Mouse (Mus musculus): ENCODE measurements at regions not wholly inside any gene's neighbourhood (a gene's known extent, or its start where the extent isn't known, plus 50 kb on each side); places are given as distances from the start of the nearest gene placed in this dataset.
A peak's percentile ranks its signal among the peaks of the same experiment; 100 is the strongest.

GRCm38 (mm10) chr9:26383996-26384395 is 349.5 kb upstream of the B3gat1 start:
- no peak for DNase-seq

- no peak for DNase-seq
These were observed 334.9 kb upstream of the B3gat1 start for GRCm38 (mm10) chr9:26398635-26399034.

GRCm38 (mm10) chr9:26422897-26423823 is 310.4 kb upstream of the B3gat1 start:
- no peak for DNase-seq

- DNase-seq, result no peak
These were observed 298.0 kb upstream of the B3gat1 start for GRCm38 (mm10) chr9:26435507-26435906.

- no peak for DNase-seq
These were observed 296.3 kb upstream of the B3gat1 start for GRCm38 (mm10) chr9:26437244-26437643.

GRCm38 (mm10) chr9:26453924-26454323 is 279.6 kb upstream of the B3gat1 start:
- peak; percentile 34 for DNase-seq

- no peak for DNase-seq
These were observed 272.4 kb upstream of the B3gat1 start for GRCm38 (mm10) chr9:26461081-26461480.

- no peak for DNase-seq
These were observed 262.7 kb upstream of the B3gat1 start for GRCm38 (mm10) chr9:26470694-26471392.

GRCm38 (mm10) chr9:26476341-26476740 is 257.2 kb upstream of the B3gat1 start:
- DNase-seq, result no peak

GRCm38 (mm10) chr9:26480881-26481280 is 252.6 kb upstream of the B3gat1 start:
- no peak for DNase-seq

GRCm38 (mm10) chr9:26481890-26482289 is 251.6 kb upstream of the B3gat1 start:
- DNase-seq, result no peak

- DNase-seq, result no peak
These were observed 239.8 kb upstream of the B3gat1 start for GRCm38 (mm10) chr9:26493740-26494139.

GRCm38 (mm10) chr9:26502027-26502426 is 231.5 kb upstream of the B3gat1 start:
- DNase-seq, result no peak

- no peak for DNase-seq
These were observed 227.6 kb upstream of the B3gat1 start for GRCm38 (mm10) chr9:26505941-26506340.

GRCm38 (mm10) chr9:26518651-26519050 is 214.9 kb upstream of the B3gat1 start:
- peak; percentile 27 for DNase-seq

GRCm38 (mm10) chr9:26519581-26520501 is 213.7 kb upstream of the B3gat1 start:
- DNase-seq, result peak; percentile 17

GRCm38 (mm10) chr9:26524089-26524488 is 209.4 kb upstream of the B3gat1 start:
- DNase-seq, result no peak

GRCm38 (mm10) chr9:26528761-26529160 is 204.8 kb upstream of the B3gat1 start:
- DNase-seq, result no peak

- no peak for DNase-seq
These were observed 194.5 kb upstream of the B3gat1 start for GRCm38 (mm10) chr9:26539042-26539441.

- no peak for DNase-seq
These were observed 185.1 kb upstream of the B3gat1 start for GRCm38 (mm10) chr9:26548328-26548922.

- DNase-seq, result no peak
These were observed 184.4 kb upstream of the B3gat1 start for GRCm38 (mm10) chr9:26549118-26549517.

- DNase-seq, result no peak
These were observed 184.0 kb upstream of the B3gat1 start for GRCm38 (mm10) chr9:26549551-26549950.

All from adrenal gland, adult 2 months (tissue).